Mouse (Mus musculus) megakaryocyte, adult 5-6 weeks (primary cell): ENCODE data around the gene Agap3. TPM values are rescaled to one million over a fixed set of nuclear protein-coding genes. Genes with fewer than 3 reads are reported as not detected.

Experiments used
- ATAC-seq: 2 replicates; pipeline ENCODE4 v1.8.0; 2016; ENCODE audit warnings: mild to moderate bottlenecking, inconsistent platforms; ENCODE audit not compliant: poor library complexity, severe bottlenecking
- total RNA-seq, 2 experiments: library from RNA; stranded (forward) in 1 of 2; stranded (reverse) in 1 of 2; fragments of 153-499, 151-499 nt in 1 of 2; fragments of 221-1000, 200-1000 nt in 1 of 2; gene quantifications; 2 replicates each; pipeline versions ENCODE4 v1.2.3 to v1.2.4; 2015 to 2017

The Agap3 gene
- total RNA-seq, 2 experiments from 2014 or later = 14.2 to 19.7 TPM

DNA sequence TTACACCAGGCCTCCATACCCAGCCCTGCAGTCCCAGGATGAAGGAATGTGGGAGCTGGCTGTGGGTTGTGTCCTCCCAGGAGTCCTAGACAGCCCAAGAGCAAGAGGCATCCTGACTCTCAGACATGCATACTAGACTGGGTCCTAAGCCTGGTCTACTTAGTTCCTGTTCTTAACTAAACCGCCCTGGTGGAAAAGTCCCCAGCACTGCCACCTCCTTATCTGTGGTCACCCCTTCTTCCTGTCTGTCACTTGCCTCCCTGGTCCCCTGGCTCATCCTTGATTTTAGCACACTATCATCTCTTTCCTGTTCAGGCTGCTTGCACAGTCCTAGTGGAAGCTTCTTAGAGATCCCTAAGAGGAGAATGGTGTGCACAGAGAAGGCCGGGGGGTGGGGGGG lies 53.5 kb downstream of the Agap3 start:
- peak; percentile 52 for ATAC-seq

- no peak for ATAC-seq
Observed at GRCm38 (mm10) chr5:24508406-24508805, 56.4 kb downstream of the Agap3 start.

GRCm38 (mm10) chr5:24510635-24511034 lies 58.7 kb downstream of the Agap3 start:
- no peak for ATAC-seq

DNA sequence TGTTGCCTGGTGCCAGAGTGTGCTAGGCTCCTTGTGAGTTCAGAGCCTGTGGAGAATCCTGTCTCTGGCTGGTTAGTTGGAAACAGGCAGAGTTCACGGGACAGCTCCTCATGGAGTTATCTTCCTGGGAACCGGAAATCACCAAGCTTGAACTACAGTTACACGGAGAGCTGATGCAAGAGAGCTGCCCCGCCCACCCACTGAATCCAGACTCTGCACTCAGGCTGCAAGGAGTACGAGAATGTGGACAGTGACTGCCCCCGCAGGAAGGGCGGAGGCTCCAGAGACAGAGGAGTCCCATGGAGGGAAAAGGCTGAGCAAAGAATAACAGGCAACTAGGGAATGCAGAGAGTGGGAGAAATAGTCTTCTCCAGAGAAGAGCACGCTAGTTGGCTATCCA lies 60.3 kb downstream of the Agap3 start:
- ATAC-seq = no peak

DNA sequence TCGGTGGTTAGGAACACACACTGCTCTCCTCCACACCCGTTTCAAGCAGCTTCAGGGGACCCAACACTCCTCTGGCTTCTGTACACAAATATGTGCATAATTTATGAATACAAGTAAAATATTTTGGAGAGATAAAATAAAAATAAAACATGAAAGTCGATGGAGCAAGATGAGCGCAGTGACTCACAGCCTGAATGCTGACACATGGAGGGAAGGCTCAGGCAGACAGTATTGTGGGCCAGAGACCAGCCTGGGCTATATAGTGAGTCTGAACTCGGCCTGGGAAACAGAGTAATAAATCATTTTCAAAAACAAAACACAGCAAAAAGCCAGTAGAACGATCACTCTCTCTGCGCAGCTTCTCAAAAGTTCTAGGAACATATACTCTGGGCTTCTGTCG lies 69.4 kb downstream of the Agap3 start:
- ATAC-seq = no peak

DNA sequence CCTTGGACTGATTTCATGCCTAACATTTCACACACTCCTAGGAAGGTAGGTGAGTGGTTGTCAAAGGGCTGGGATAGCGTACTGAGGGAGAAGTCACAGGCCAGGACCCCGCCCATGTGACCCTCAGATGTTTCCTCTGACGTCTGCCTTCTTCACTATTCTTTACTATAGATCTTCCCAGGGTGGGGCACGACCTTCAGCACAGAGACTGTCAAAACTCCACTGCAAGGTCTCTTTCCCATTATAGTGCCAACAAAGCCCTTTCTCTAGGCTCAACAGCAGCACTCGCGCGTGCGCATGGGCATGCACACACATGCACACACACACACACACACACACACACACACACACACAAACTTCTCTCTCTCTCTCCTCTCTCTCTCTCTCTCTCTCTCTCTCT lies 71.8 kb downstream of the Agap3 start:
- ATAC-seq = no peak

DNA sequence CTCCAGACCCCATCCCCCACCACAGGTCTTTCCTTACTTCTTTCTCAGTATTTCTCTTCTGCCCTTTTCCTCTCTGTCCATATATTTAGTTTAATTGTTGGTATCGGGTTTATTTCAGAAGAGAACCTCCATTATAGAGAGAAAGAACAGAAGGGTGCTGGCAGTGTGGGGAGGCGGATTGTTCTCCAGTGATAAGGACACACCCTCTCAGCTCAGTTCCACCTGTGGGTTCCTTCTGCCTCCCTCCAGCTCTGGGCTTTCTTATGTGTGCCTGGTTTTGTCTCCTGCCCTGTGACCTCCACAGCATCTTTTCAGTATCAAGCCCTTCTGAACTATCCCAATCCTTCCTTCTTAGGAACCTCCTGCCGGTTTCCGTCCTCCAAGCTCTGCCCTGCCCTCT lies 72.5 kb downstream of the Agap3 start:
- ATAC-seq = no peak

- ATAC-seq = no peak
Observed at GRCm38 (mm10) chr5:24525360-24526189, 73.6 kb downstream of the Agap3 start.

GRCm38 (mm10) chr5:24526190-24526888 lies 74.4 kb downstream of the Agap3 start:
- no peak for ATAC-seq

DNA sequence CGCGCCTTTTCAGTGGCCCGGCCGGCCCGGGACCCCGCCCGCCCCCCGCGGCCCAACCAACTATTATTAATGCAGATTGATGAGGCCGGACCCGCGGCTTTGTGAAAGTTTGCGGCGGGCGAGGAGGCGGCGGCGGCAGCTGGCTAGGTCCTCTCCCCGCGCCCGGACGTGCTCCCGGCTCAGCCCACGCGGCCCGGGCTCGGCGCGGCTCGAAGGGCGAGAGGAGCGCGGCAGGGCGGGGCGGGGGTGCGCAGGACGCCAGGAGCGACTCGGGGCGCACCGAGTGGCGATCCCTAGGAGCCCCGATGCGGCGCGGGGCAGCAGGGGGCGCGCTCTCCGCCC lies 74.9 kb downstream of the Agap3 start, which contains the start of gene Gbx1:
Gbx1 (minus strand) TSS at position 314 of the 342 bp plus-strand sequence.
- no peak for ATAC-seq

DNA sequence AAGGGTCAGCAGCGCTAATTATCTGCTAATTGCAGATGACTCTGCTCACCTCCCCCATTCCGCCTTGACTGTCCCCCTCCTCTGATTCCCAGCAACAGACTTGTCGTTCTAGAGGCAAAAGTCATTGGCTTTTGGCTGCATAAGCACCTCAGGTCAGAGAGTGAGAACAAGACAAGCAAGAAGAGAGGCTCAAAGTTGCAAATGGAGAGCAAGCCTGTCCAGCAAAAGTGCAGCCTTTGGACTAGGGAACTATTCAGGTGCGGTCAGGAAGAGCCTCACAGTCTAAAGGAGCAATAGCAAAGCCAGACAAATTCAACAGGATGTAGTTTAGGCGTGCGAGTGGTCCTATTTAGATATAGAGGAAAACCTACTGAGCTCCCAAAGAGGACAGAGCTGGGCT lies 75.8 kb downstream of the Agap3 start:
- ATAC-seq = no peak

DNA sequence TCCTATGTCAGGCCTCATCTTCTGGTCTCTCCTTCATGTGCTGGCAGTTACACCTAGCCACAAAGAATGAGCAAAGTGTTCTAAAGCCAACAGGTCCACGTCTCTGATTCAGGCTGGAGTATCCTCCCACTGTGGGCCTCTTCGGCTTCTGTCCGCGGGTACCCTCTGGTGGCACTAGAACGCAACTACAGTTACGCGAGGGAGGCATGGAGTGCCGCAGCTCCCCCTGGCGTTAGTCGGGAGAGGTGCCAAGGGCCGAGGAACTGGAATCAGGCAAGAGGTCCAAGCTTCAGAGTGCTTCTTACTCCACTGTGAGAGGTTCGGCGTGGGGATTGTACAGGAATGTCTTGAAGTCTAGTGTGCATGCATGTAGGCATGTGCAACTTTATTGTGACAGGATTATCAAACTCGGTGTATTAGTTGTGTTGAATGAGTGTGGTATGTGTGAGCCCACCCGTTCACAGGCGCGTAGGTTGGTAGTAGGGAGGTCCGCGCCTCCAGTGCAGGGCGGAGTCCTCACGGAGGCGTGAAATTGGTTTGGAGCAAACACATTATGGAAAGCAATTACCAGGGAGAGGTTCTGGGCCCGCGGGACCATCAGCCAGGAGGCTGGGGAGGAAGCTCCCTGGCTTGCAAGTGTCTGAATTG lies 78.2 kb downstream of the Agap3 start:
- ATAC-seq = peak; percentile 100

DNA sequence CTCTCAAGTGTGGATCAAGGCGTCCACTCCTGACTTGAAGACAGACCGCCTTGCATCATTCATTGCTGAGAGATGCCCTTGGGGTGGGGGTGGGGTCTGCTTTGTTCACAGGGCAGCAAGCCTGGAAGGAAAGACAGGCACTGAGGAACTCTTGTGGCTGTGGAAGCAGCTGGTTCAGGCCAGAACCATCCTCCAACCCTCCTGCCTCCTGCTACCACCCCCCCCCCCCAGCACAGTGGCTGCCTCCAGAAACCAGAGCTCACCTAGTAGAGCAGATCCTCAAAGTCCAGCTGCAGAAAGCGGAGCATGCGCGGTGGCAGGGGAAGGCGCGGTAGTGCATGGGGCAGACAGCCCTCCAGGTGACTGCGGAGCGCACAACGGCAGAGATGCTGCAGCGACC lies 81.4 kb downstream of the Agap3 start:
- no peak for ATAC-seq

DNA sequence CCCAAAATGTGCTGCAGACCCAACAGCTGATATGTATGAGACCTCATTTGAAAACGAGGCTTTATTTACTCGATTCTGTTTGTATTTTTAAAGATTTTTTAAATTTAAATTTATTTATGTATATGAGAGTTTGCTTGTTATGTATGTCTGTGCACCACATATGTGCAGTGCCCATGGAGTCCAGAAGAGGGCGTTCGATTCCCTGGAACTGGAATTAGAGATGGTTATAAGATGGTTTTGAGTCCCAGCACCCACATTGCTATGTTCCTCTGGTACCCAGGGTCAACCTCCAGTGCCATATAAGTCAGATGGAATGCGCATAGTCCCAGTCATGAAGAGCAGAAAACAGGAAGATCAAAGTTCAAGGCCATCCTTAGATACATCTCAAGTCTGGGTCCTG lies 82.3 kb downstream of the Agap3 start:
- ATAC-seq = no peak

DNA sequence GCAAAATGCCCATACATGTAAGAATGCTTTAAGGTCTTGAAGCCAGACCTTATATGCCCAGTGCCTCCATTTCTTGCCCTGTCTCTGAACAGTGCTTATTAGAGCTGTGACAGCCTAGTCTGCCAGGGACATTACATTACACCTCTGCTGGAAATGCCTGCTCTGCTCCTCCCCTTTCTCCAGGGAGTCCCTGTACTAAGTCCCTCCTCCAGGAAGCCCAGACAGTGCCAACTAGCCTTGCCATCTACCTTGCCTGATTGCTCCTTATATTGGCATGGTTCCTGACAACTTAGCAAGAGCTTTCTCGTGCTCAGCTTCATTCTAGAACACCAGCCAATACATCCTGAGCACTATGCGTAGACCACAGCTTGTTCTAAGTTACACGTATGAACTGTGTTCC lies 83.8 kb downstream of the Agap3 start:
- no peak for ATAC-seq

- no peak for ATAC-seq
Observed at GRCm38 (mm10) chr5:24536511-24536910, 84.5 kb downstream of the Agap3 start.

DNA sequence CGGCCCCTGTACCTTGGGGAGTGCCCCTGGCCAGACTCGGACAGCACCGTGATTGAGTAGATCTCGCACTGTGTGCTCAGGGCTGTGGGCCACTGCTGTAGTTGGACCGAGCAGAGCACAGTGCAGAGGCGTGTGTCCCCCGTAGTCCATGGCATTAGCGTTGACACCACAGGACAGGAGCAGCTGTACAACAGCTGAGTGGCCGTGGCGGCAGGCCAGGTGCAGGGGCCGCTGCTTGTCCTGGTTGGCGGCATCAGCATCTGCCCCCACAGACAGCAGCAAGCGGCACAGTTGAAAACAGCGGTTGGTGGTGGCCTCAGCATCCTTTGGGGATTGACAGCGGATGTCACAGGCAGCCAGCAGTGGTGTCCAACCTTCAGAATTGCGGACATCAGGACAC lies 85.6 kb downstream of the Agap3 start:
- no peak for ATAC-seq

- ATAC-seq = no peak
Observed at GRCm38 (mm10) chr5:24539571-24540296, 87.8 kb downstream of the Agap3 start.

DNA sequence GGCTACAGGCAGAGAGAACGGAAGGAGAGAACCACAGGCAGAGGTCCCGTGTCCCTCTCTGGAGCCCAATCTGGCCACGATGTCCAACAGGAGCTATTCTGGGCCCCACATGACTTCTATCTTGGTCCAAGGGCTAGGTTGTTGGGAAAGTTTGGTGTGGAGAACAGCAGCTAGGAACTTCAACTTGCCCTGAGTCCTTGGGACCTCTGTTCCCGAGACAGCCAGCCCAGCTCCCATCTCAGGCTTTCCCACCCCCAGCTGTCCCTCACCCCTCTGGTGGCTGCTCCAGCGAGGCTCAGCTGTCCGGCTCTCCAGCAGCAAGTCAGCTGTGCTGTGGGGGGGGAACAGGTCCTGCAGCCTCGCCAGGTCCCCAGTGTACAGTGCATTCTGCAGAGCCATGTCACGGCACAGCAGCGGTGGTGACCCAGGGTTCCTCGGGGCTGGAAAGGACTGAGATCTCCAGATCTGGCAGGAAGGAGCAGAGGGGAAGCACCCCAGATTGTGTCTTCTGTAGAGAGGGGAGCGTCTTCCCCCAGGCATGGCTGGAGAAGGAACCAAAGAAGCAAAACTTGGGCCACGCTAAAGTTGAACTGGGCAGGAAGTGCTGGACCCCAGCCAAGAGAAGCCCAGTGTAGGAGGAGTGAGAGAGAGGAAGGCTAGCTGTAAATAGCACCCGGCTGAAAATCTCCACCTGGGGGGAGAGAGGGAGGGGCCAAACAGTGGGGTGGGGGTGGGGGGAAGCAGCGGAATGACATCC lies 88.6 kb downstream of the Agap3 start, which contains the start of gene Asb10:
Asb10 (minus strand) TSS at position 592 of the 757 bp plus-strand sequence.
- ATAC-seq = peak; percentile 24; the same call in 1 of the 2 replicates

- ATAC-seq = no peak
Observed at GRCm38 (mm10) chr5:24541144-24541569, 89.2 kb downstream of the Agap3 start.
